Mouse (Mus musculus): ENCODE data around the gene Ier5l.
A peak's percentile ranks its signal among the peaks of the same experiment; 100 is the strongest.

The Ier5l gene

GRCm38 (mm10) chr2:30474039-30474438 lies at the start of gene Ier5l:
TSS of gene Ier5l (minus strand) at chr2:30474219.
- peak; percentile 71 for DNase-seq

DNA sequence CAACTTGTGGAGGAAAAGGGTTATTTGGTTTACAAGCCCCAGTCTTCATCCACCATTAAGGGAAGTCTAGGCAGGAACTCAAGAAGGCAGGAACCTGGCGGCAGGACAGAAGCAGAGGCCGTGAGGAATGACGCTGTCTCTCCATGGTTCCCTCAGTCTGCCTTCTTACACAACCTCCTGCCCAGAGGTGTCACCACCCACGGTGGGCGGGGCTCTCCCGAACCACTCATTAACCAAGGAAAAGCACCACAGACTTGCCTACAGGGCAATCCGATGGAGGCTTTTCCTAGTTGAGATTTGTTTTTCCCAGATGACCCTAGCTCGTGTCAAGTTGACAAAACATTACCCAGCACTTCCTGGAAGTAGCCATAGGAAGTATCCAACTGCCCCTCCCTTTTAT lies 49.7 kb upstream of the Ier5l start:
- DNase-seq = no peak

GRCm38 (mm10) chr2:30510711-30511380 lies 36.8 kb upstream of the Ier5l start:
- no peak for DNase-seq

DNA sequence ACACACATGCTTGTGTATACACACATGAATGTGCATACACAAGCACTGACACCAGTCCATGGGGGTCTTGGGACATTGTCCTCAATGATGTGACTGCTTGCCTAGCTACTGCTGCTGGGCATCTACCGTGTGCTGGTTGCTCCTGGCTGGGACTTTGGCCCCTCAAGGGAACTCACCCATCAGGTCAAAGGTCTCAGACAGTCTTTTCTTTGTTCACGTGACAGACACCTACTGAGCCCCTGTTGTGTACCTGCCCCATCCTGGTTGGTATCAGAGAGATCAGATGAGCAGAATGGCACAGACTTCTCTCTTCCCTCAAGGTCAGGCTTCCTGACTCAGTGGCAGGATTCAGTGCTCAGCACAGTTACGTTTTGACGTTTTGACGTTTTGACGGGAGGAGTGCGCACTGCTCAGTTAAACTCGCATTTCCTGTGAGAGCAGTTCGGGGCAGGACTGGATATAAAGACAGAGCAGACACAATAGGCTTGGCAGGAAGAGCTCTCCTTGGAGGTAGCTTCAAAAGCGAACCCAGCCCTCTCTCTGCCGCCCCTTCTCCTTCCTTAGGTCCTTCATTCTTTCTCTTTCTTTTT lies 33.2 kb upstream of the Ier5l start:
- no peak for DNase-seq

DNA sequence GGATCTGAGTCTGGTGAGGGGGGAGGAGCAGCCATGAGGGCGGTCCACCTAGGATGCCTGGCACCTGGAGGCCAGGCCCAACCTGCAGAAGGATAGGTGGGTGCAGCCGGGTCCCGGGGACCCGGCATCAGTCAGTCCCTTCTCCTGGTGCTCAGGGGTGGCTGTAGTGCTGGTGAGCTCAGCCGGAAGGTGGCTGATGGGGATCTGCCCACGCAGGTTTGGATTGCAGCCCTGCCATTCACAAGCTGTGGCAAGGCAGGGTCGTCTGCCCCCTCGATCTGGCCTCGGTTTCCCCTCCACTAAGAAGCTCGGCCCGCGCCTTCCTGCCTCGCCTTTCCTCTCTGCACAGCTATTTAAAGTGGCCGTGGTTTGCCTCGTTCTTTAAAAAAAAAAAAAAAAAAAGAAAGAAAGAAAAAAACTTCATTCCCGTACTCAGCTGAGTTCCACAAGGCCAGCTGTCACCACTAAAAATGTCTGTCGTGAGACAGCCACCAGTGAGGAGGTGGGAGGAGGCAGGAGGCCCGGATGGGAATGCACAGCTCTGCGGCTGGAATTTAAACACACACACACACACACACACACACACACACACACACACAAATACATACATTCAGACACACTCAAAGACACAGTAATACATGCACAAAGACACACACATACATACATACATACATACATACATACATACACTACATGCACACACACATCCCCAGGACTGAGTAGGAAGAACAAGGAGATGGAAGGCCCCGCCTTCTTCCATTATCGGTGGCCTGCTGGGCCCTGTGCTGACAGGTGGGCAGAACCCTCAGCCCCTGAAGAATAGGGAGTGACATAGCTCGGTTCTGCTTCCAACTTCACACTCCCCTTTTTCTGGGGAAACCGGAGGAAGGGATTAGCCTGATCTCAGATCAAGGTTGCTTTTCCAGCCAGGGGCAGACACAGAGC lies 29.9 kb upstream of the Ier5l start:
- no peak for DNase-seq

- no peak for DNase-seq
These were observed 27.7 kb upstream of the Ier5l start for GRCm38 (mm10) chr2:30501701-30502100.

DNA sequence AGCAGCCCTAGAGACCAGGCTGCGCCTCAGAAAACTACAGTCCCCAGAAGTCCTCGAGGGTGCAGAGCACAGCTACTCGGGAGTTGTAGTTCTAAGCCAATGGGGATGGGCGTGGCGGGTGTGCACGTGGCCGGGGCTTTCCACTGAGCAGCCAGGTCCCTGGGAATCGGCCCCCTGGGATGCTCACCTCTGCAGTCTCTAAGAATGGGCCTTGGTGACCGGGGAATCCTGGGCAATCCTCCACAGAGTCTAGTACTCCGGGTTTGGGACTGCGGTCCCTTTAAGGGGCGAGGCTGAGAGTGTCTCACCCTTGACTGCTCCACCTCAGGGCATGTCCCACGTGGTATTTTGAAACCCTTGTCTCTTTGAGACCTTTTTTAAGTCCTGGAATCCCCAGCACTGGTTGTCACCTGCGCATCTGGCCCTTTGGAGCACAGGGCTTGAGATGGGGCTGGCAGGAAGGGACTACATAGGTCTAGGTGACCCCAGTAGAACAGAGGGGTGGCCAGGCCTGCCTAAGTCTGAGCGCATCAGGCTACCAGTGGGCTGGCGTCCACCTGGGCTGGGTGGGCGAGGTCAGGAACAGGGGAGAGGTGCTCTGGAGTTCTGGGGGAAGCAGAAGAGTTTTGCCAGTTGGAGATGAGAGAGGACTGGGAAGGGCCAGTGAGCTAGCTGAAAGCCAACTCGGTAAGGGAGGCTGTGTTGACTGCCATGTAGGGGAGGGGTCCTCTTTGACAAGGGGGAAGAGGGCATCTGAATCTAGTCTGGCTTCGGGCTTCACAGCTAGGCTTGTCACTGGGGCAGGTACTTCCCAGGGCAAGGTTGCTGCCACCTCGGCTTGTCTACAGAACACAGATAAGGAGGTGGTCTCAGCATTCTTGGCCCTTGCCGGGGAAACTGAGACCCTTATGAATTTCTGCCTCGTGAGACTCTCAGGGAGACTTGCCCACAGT lies 22.2 kb upstream of the Ier5l start:
- peak; percentile 62 for DNase-seq

GRCm38 (mm10) chr2:30495000-30495908 lies 21.2 kb upstream of the Ier5l start:
- DNase-seq = no peak

DNA sequence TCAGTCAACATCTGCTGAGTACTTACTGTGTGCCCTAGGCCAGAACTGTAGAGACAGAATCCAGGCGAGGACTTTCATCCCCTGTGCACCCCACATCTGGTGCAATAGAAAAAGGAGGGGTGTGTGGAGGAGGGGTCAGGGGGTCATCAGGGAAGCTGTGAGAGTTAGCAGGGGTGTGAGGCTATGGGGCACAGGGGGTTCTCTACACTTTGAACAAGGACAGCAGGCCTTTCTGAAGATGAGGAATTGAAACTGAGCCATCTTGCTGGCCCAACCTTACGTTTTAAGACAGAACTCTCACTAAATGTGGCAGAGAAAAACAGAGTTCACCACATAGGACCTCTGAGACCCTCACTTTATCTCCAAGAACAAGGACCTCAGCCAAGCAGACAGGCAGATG lies 16.4 kb upstream of the Ier5l start:
- DNase-seq = no peak

DNA sequence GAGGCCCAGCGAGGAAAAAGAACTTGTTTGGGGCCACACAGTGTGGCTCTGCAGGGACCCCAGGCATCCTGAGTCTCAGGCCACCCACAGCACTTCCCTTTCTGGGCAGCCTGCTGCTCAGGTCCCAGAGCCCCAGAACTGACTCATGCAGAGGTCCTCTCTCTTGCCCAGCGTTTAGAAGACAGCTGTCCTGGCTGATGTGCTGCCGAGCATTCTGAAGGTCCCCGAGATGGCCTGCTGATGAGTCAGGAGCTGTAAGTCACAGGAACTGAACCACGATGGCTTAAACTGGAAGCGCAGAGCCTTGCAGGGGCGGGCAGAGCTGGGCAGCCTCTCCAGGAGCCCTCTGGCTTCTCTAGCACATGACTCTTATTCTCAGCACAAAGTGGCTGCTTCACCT lies 13.6 kb upstream of the Ier5l start:
- no peak for DNase-seq

GRCm38 (mm10) chr2:30478526-30478925 lies 4.5 kb upstream of the Ier5l start:
- DNase-seq = no peak

DNA sequence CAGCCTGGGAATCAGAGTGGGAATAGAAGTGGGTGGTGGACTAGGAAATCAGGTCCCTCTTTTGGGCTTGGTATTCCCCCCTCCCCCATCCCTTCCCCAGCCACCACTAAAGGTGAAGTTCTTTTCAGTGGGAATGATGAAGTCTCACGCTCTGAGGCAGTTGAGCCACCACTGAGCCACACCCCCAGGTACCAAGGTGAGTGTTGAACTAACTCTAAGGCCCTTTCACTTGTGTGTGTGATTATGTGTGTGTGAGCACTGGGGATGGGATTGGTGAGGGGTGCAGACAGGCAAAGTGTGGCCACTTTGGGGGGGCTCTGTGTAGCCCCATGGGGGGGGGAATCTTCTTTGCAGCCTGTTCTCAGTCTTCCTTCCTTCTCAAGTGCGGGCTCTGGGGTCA lies 2.2 kb upstream of the Ier5l start:
- DNase-seq = no peak

DNA sequence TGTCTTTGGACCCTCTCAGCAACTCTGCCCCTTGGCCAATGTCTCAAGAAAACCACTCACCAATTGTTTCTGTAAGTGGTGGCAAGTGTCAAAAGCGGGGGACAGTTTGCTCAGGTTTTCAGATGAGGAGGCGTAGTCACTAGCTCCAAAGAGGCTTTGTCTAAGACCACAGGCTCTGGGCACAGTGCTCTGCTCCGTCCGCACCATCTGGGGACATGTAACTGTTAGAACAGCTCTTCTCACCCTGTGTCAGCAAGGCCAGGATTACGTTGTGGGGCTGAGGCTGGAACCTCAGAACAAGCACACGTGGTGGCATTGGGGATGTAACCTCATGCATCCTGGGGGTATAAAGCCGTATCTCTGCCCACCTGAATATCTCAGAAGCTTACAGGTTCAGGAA lies 1.4 kb upstream of the Ier5l start:
- DNase-seq = no peak

DNA sequence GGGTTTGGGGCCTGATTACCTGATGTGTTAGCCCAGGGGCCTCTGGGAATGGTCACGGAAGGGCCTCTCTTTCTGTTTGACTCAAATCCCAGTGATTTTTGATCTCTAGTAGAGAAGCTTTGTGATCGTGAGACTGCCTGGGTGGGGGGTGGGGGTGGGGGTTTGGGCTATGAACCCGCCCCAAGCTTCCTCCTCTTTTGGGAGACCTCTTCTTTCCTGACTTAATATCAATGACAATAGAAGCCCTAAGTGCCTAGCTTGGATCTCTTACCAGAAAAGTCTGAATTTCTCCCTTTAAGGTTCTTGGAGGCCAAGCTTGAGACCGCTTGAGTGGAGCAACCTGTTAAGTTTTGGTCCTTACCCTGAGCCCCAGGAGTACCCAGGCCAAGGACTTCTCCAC lies 757 bp upstream of the Ier5l start:
- DNase-seq = no peak

DNA sequence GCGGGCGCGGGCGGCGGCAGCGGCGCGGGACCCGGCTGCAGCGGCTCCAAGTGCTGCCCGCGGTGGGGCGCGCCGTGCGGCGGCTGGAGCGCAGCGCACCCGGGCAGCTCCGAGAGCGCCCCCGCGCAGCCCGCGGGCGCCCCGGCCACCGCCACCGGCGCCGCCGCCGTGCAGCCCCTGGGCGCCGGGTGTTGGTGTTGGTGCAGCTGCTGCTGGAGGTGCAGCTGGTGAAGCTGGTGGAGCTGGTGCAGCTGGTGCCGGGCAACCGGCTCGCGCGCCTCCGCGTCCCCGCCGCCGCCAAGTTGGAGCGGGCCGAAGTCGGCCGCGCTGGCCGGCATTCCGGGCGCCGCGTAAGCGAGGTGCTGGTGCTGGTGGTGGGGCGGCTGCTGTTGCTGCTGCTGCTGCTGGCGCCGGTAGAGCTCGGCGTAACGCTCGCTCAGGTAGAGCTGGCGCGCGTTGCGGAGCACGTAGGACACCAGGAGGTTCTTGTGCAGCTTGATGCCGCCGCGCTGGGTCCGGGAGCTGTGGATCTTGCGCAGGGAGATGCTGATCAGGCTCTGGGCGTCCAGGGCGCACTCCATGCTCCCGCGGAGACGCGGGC lies 488 bp downstream of the Ier5l start:
- DNase-seq = peak; percentile 16

DNA sequence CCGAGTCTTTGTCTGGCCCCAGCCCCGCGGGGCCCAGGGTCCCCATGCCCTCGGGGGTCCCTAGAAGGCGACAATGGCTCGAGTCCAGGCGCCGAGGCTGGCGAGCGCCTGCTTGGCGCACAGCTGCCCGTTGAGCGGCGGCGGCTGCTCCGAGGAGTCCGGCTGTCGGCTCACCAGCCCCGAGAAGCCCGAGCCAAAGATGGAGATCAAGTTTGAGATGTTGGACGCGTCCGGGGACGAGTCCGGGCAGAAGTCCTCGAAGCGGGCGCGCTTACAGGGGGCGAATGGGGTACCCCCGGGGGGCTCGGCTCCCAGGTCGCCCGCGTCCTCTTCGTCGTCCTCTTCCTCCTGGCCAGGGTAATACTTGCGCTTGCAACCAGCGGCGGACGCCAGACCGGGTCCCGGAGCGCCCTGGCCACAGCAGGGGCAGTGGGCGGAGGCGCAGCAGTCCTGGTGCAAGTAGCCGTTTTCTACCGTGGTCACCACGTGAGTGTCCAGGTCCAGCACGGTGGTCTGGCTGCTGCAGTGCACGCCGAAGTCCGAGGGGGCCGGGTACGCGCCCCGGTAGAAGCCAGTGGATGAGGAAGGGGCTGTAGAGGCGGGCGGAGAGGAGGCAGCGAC lies 1.2 kb downstream of the Ier5l start:
- peak; percentile 14 for DNase-seq

GRCm38 (mm10) chr2:30471795-30472720 lies 2.0 kb downstream of the Ier5l start:
- peak; percentile 48 for DNase-seq

- DNase-seq = peak; percentile 30
These were observed 3.0 kb downstream of the Ier5l start for GRCm38 (mm10) chr2:30471051-30471450.

- peak; percentile 74 for DNase-seq
These were observed 3.7 kb downstream of the Ier5l start for GRCm38 (mm10) chr2:30470143-30470946.

All from cerebellum, adult 9-10 months (tissue).